Mouse (Mus musculus): Measurements from ENCODE around the gene Chic2.

The Chic2 gene

GRCm38 (mm10) chr5:75066715-75067114 is 22.1 kb upstream of the Chic2 start:
- no peak for DNase-seq

- no peak for DNase-seq
Observed at GRCm38 (mm10) chr5:75063177-75063576, 18.6 kb upstream of the Chic2 start.

- no peak for DNase-seq
Observed at GRCm38 (mm10) chr5:75051109-75051508, 6.5 kb upstream of the Chic2 start.

GRCm38 (mm10) chr5:75046681-75047321 is 2.2 kb upstream of the Chic2 start:
- no peak for DNase-seq

- DNase-seq = no peak
Observed at GRCm38 (mm10) chr5:75045371-75045770, 797 bp upstream of the Chic2 start.

GRCm38 (mm10) chr5:75043621-75044301 is 813 bp downstream of the Chic2 start:
- peak; percentile 63 for DNase-seq

- peak; percentile 5 for DNase-seq
Observed at GRCm38 (mm10) chr5:75043011-75043445, 1.5 kb downstream of the Chic2 start.

- DNase-seq = no peak
Observed at GRCm38 (mm10) chr5:75039307-75039706, 5.3 kb downstream of the Chic2 start.

- no peak for DNase-seq
Observed at GRCm38 (mm10) chr5:75035475-75035874, 9.1 kb downstream of the Chic2 start.

- DNase-seq = no peak
Observed at GRCm38 (mm10) chr5:75014768-75015167, 29.8 kb downstream of the Chic2 start.

GRCm38 (mm10) chr5:75012771-75013421 is 31.7 kb downstream of the Chic2 start:
- peak; percentile 67 for DNase-seq

- peak; percentile 44 for DNase-seq
Observed at GRCm38 (mm10) chr5:75011985-75012738, 32.4 kb downstream of the Chic2 start.

GRCm38 (mm10) chr5:75004755-75005154 is 39.8 kb downstream of the Chic2 start:
- DNase-seq = no peak

- no peak for DNase-seq
Observed at GRCm38 (mm10) chr5:75002109-75002508, 42.5 kb downstream of the Chic2 start.

GRCm38 (mm10) chr5:74998716-74999512 is 45.7 kb downstream of the Chic2 start:
- DNase-seq = peak; percentile 71

GRCm38 (mm10) chr5:74994947-74995346 is 49.6 kb downstream of the Chic2 start:
- DNase-seq = no peak

- peak; percentile 27 for DNase-seq
Observed at GRCm38 (mm10) chr5:74984101-74984500, 60.5 kb downstream of the Chic2 start.

GRCm38 (mm10) chr5:74980574-74980973 is 64.0 kb downstream of the Chic2 start:
- DNase-seq = no peak

- DNase-seq = peak; percentile 44
Observed at GRCm38 (mm10) chr5:74980154-74980553, 64.4 kb downstream of the Chic2 start.

GRCm38 (mm10) chr5:74979586-74979985 is 65.0 kb downstream of the Chic2 start:
- peak; percentile 40 for DNase-seq

GRCm38 (mm10) chr5:74975507-74975906 is 69.1 kb downstream of the Chic2 start:
- no peak for DNase-seq

- peak; percentile 33 for DNase-seq
Observed at GRCm38 (mm10) chr5:74974726-74975411, 69.7 kb downstream of the Chic2 start.
